Mouse (Mus musculus) limb, embryonic 14.5 days (tissue): ENCODE measurements at regions not wholly inside any gene's neighbourhood (a gene's known extent, or its start where the extent isn't known, plus 50 kb on each side); places are given as distances from the start of the nearest gene placed in this dataset.

Experiments used
- ATAC-seq: fragments of 200-750 bp; cut with Nextera tagmentation; 2 replicates; pipeline ENCODE4 v1.8.0; 2017; ENCODE audit warnings: low read depth, moderate number of reproducible peaks, moderate TSS enrichment; ENCODE audit not compliant: low FRiP score
- DNase-seq: peaks from one replicate; pipeline ENCODE4 v3.0.0-alpha.2; 2015; ENCODE audit warnings: low spot score
- H3K27ac ChIP-seq: fragments of 300-500 bp; sonication (generic); replicated peaks from 2 replicates; pipeline ENCODE4 v1.5.1; 2014; ENCODE audit warnings: low read depth, mild to moderate bottlenecking, low read length, moderate library complexity, mixed read lengths
- H3K27me3 ChIP-seq: fragments of 300-500 bp; sonication (generic); 2 replicates; pipeline ENCODE4 v1.6.1; 2014; ENCODE audit warnings: low read length, mixed read lengths; ENCODE audit not compliant: control insufficient read depth, insufficient read depth
- H3K36me3 ChIP-seq: fragments of 300-500 bp; sonication (generic); 2 replicates; pipeline ENCODE4 v1.6.1; 2014; ENCODE audit warnings: mild to moderate bottlenecking, low read length, moderate library complexity, mixed read lengths; ENCODE audit not compliant: control insufficient read depth, insufficient read depth
- H3K4me1 ChIP-seq: fragments of 300-500 bp; sonication (generic); 2 replicates; pipeline ENCODE4 v1.6.1; 2014; ENCODE audit warnings: antibody characterized with exemption, low read length, mixed read lengths; ENCODE audit not compliant: control insufficient read depth, insufficient read depth
- H3K4me2 ChIP-seq: fragments of 300-500 bp; sonication (generic); replicated peaks from 2 replicates; pipeline ENCODE4 v1.6.1; 2014; ENCODE audit warnings: low read depth, mild to moderate bottlenecking, low read length, moderate library complexity; ENCODE audit not compliant: severe bottlenecking
- H3K4me3 ChIP-seq: fragments of 300-500 bp; sonication (generic); replicated peaks from 2 replicates; pipeline ENCODE4 v1.5.1; 2014; ENCODE audit warnings: low read length
- H3K9ac ChIP-seq: fragments of 300-500 bp; sonication (generic); 2 replicates; pipeline ENCODE4 v1.6.1; 2014; ENCODE audit warnings: mild to moderate bottlenecking, low read depth, low read length, moderate library complexity; ENCODE audit not compliant: severe bottlenecking
- H3K9me3 ChIP-seq: fragments of 300-500 bp; sonication (generic); 2 replicates; pipeline ENCODE4 v1.6.1; 2016; ENCODE audit warnings: low read length; ENCODE audit not compliant: control insufficient read depth
- POLR2A ChIP-seq: fragments of 200-500 bp; IDR thresholded peaks from 2 replicates; pipeline ENCODE4 v1.8.0; 2012; ENCODE audit warnings: inconsistent platforms, mild to moderate bottlenecking, moderate library complexity, borderline replicate concordance; ENCODE audit not compliant: insufficient read depth, insufficient read length; ENCODE audit errors: extremely low read depth
- WGBS: fragments of 180-500 bp; shearing (Covaris S2); extraction: QIAGEN DNeasy Blood & Tissue Kit; methylation state at CpG from one replicate; pipeline ENCODE4 v1.1.7; 2014; 5-methylcytosine and 5-hydroxymethylcytosine counted together

- WGBS, result 75% methylated on average over 1 of the region's 1 CpGs
- Histone ChIP-seq H3K36me3 (no peaks in the 10 kb centered on the region), H3K9me3 (no peaks in the 10 kb centered on the region), H3K27ac (no peak overlapping the region), H3K4me1 (no peaks in the 10 kb centered on the region), H3K27me3 (no peaks in the 10 kb centered on the region), H3K9ac (no peak overlapping the region), H3K4me3 (no peak overlapping the region), H3K4me2 (no peak overlapping the region)
- no peak for TF ChIP-seq POLR2A
- ATAC-seq (no peak), DNase-seq (no peak)
These were observed 183.8 kb downstream of the Dthd1 start for GRCm38 (mm10) chr5:62997464-62997863.

GRCm38 (mm10) chr5:63034446-63034845, 220.8 kb downstream of the Dthd1 start:
- Histone ChIP-seq H3K36me3 (no peaks in the 10 kb centered on the region), H3K4me3 (no peak overlapping the region), H3K9me3 (no peaks in the 10 kb centered on the region), H3K4me2 (no peak overlapping the region), H3K4me1 (no peaks in the 10 kb centered on the region), H3K9ac (no peak overlapping the region), H3K27ac (no peak overlapping the region), H3K27me3 (no peaks in the 10 kb centered on the region)
- TF ChIP-seq POLR2A, result no peak
- DNase-seq (no peak), ATAC-seq (no peak)
- 72% methylated on average over 2 of the region's 2 CpGs for whole genome bisulfite sequencing

GRCm38 (mm10) chr5:63045751-63046150, 232.1 kb downstream of the Dthd1 start:
- H3K9ac ChIP-seq, result no peak overlapping the region
- H3K4me2 ChIP-seq, result no peak overlapping the region
- no peak overlapping the region for H3K4me3 ChIP-seq
- WGBS, result 79% methylated on average over 2 of the region's 2 CpGs
- no peak for DNase-seq
- no peaks in the 10 kb centered on the region for H3K9me3 ChIP-seq
- ATAC-seq, result no peak
- no peaks in the 10 kb centered on the region for H3K27me3 ChIP-seq
- H3K27ac ChIP-seq, result no peak overlapping the region
- TF ChIP-seq POLR2A, result no peak
- no peaks in the 10 kb centered on the region for H3K4me1 ChIP-seq
- no peaks in the 10 kb centered on the region for H3K36me3 ChIP-seq

GRCm38 (mm10) chr5:63063301-63063700, 249.7 kb downstream of the Dthd1 start:
- no peak for DNase-seq
- Histone ChIP-seq H3K4me2 (no peak overlapping the region), H3K4me3 (no peak overlapping the region), H3K4me1 (no peaks in the 10 kb centered on the region), H3K9ac (no peak overlapping the region), H3K36me3 (no peaks in the 10 kb centered on the region), H3K27me3 (no peaks in the 10 kb centered on the region), H3K9me3 (no peaks in the 10 kb centered on the region), H3K27ac (no peak overlapping the region)
- WGBS, result 63% methylated on average over 2 of the region's 2 CpGs
- TF ChIP-seq POLR2A, result no peak
- no peak for ATAC-seq

- ATAC-seq, result no peak
- no peak for TF ChIP-seq POLR2A
- 44% methylated on average over 1 of the region's 1 CpGs for WGBS
These were observed 253.2 kb downstream of the Dthd1 start for GRCm38 (mm10) chr5:63066872-63067271.

GRCm38 (mm10) chr5:63098129-63098528, 284.5 kb downstream of the Dthd1 start:
- H3K4me3 ChIP-seq, result no peak overlapping the region
- no peak overlapping the region for H3K4me2 ChIP-seq
- H3K36me3 ChIP-seq, result no peaks in the 10 kb centered on the region
- DNase-seq (no peak), ATAC-seq (no peak)
- no peak for TF ChIP-seq POLR2A
- no peak overlapping the region for H3K9ac ChIP-seq
- H3K27me3 ChIP-seq, result no peaks in the 10 kb centered on the region
- H3K27ac ChIP-seq, result no peak overlapping the region
- H3K9me3 ChIP-seq, result no peaks in the 10 kb centered on the region
- 57% methylated on average over 1 of the region's 1 CpGs for WGBS
- no peaks in the 10 kb centered on the region for H3K4me1 ChIP-seq

More at GRCm38 (mm10) chr5:63066872-63067271, 253.2 kb downstream of the Dthd1 start:
- no peak for DNase-seq
- H3K4me1 ChIP-seq, result no peaks in the 10 kb centered on the region
- no peak overlapping the region for H3K9ac ChIP-seq
- H3K27ac ChIP-seq, result no peak overlapping the region
- no peak overlapping the region for H3K4me2 ChIP-seq
- no peak overlapping the region for H3K4me3 ChIP-seq
- H3K36me3 ChIP-seq, result no peaks in the 10 kb centered on the region
- H3K27me3 ChIP-seq, result no peaks in the 10 kb centered on the region
- no peaks in the 10 kb centered on the region for H3K9me3 ChIP-seq
